Mouse (Mus musculus) right cerebral cortex, postnatal 36 days (tissue): ENCODE results near the gene Lmx1b.

Experiments used
- DNase-seq, 2 experiments: peaks; one replicate each; pipeline ENCODE4 v3.0.0; 2022; ENCODE audit warnings: low spot score in 2 of 2, mixed read lengths in 1 of 2

Lmx1b gene

DNA sequence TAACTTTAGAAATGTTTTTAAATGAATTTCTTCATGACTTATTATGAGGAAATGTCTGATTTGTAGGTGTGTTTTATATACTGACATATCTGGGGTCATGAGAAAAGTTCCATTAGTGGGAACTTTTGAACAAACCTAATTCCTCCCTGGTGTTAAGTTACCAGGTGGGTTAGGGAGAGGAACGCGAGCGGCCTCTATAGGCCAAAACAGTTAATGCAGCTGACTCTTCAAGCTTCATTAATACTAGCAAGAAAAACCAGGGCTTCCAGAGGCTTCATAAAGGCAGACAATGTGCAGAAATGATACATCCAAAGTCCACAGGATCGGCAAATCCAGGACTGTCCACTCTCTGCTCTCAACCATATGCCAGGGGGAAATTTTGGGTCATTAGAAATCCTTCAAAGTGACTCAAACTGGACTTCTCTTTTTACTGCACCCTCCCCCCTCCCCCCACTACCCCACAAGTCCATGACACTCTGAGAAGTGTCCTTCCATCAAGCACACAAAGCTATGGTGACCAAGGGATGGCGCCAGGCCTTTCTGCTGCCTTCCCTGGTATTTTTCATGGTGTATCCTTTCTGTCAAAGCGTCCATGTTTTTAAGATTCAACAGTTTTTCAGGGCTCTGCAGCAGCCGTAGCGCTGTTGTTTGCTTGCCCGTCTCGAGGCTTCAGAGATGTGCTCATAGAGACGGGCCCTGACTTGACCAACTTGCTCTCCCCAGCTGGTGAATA is 97.4 kb downstream of the Lmx1b start:
- DNase-seq = peak; percentile 71 to 72

DNA sequence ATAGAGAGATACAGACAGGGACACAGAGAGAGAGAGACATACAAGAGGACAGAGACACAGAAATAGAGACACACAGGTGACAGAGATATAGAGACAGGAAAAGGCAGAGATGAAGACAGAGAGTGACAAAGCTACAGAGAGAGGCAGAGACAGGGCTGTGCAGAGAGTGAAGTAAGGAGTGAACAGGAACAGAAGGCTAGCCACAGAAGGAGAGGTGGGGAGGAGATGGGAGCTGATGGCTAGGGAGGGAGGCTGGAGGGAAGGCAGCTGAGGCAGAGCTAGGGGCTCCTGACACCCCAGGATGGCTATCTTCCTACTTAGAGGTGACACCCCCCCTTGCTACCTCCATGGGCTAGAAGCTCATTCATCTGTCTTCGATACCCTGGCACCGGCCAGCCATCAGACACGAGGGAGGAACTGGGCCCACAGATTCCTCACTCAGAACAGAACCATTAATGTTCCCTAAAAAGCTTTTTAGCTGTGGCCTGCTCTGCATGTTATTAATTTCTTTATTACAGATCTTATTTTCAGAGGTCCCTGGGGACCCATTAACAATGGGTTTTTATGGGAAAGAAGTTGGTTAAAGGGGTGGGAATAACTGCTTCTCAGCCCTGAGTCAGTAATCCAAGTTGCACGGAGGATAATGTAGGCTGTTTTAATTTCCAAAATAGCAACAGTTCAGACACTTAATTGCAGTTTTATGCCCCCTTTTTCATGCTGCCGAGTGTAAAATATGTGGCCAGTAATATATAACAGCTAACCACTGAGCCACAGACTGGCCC is 114.8 kb downstream of the Lmx1b start:
- no peak for DNase-seq

DNA sequence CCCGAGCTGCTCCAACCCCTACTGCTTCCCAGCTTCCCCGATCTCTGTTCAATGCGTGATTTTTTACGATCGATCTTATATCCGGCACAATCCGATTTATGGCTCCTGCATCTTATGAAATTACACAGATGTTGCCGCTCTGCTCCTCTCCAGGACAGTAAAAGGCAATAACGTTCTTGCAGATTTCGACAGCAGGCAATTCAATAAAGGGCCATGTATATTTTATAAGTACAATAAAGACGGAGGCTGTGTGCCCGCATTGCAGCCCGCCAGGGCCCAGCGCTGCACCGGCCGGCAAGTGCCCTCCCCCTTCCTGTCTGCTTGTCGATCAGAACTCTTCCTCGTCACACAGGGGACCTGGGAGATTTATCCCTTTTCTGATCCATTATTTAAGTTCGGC is 124.5 kb downstream of the Lmx1b start:
- no peak for DNase-seq

DNA sequence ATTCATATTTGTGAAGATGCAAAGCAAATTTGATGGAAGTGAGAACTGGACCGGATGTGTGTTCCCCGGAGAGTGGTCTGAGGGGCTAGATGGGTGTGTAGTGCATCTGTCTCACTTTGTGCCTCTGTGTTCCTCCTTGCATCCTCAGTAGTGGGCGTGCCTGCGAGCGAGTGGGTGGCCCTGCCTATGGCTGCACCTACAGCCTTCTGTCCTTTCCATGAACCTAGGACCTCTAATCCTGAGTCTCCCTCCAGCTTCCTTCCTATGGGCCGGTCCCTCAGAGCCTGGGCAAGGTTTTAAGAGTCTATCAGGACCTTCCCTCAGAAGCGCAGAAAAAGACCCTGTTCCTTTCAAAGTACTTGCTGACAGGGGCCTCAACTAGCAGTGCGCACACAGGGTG is 124.9 kb downstream of the Lmx1b start:
- no peak for DNase-seq
